Mouse (Mus musculus): ENCODE data around the gene Fnip2.

GRCm38 (mm10) chr3:79527921-79528320 lies 39.7 kb downstream of the Fnip2 start:
- TF ChIP-seq CTCF (IDR thresholded peaks at IDR 0.05; ENCODE audit: insufficient read depth, low read length), result no peak
- TF ChIP-seq POLR2A (IDR thresholded peaks at IDR 0.05; ENCODE audit: borderline replicate concordance, extremely low read depth, low read depth, low read length), result no peak
